Mouse (Mus musculus) heart, embryonic 10.5 days (tissue): Measurements from ENCODE around the gene Irx1. TPM values are rescaled to one million over a fixed set of nuclear protein-coding genes. Genes with fewer than 3 reads are reported as not detected.
A peak's percentile ranks its signal among the peaks of the same experiment; 100 is the strongest.

Source experiments
- DNase-seq: peaks from one replicate; pipeline ENCODE4 v3.0.0-alpha.2; 2017; ENCODE audit warnings: low spot score
- H3K27ac ChIP-seq: fragments of 300-500 bp; sonication (generic); 2 replicates; pipeline ENCODE4 v1.5.1; 2016; ENCODE audit warnings: mild to moderate bottlenecking
- H3K27me3 ChIP-seq: fragments of 300-500 bp; sonication (generic); 2 replicates; pipeline ENCODE4 v1.6.1; 2016; ENCODE audit warnings: mild to moderate bottlenecking; ENCODE audit not compliant: poor library complexity, insufficient read depth, severe bottlenecking
- H3K36me3 ChIP-seq: fragments of 300-500 bp; sonication (generic); 2 replicates; pipeline ENCODE4 v1.6.1; 2016; ENCODE audit warnings: mild to moderate bottlenecking, moderate library complexity
- H3K4me1 ChIP-seq: fragments of 300-500 bp; sonication (generic); 2 replicates; pipeline ENCODE4 v1.6.1; 2016; ENCODE audit warnings: mild to moderate bottlenecking
- H3K4me3 ChIP-seq: fragments of 300-500 bp; sonication (generic); 2 replicates; pipeline ENCODE4 v1.5.1; 2016; ENCODE audit warnings: mild to moderate bottlenecking, moderate library complexity
- H3K9me3 ChIP-seq: fragments of 300-500 bp; sonication (generic); 2 replicates; pipeline ENCODE4 v1.6.1; 2016; ENCODE audit warnings: mild to moderate bottlenecking, moderate library complexity
- WGBS: fragments of 180-500 bp; shearing (Covaris S2); methylation state at CpG from one replicate; pipeline ENCODE4 v1.1.7; 2016; 5-methylcytosine and 5-hydroxymethylcytosine counted together
- polyA plus RNA-seq: library from polyadenylated mRNA; unstranded; fragments of >200 nt; fragmentation: Nextera tagmentation; extraction: Ambion mirVana; gene quantifications from 2 replicates; pipeline ENCODE4 v1.2.1, GENCODE M21; 2016

Gene Irx1
- polyA plus RNA-seq, 1 experiment from 2014 or later = 1.9 TPM

DNA sequence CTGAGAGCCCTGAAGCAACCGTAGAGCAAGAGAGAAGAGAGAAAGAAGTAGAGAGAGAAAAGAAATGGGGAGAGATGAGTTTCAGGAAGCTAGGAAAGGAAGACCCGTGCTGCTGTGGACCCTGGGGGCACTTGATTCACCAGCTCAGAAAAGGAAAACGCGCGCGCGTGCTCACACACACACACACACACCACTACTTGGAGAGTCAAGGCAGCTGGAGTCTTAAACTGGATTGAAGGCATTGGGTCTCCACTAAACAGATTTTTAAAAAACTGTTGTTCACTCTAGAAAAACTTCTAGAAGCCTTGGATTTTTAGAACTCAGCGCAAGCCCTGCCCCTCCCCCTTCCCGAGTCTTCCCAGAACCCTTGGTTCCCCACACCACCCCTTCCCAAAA is 3.2 kb downstream of the Irx1 start:
- 5% methylated on average over 9 of the region's 9 CpGs for WGBS
- H3K36me3 ChIP-seq = no peaks in the 10 kb centered on the region
- peak overlapping the region; percentile 70 for H3K4me3 ChIP-seq
- H3K9me3 ChIP-seq = no peaks in the 10 kb centered on the region
- peaks cover 86% of the 10 kb centered on the region for H3K27me3 ChIP-seq
- H3K4me1 ChIP-seq = peaks cover 37% of the 10 kb centered on the region
- H3K27ac ChIP-seq = peak overlapping the region; percentile 81
- no peak for DNase-seq

DNA sequence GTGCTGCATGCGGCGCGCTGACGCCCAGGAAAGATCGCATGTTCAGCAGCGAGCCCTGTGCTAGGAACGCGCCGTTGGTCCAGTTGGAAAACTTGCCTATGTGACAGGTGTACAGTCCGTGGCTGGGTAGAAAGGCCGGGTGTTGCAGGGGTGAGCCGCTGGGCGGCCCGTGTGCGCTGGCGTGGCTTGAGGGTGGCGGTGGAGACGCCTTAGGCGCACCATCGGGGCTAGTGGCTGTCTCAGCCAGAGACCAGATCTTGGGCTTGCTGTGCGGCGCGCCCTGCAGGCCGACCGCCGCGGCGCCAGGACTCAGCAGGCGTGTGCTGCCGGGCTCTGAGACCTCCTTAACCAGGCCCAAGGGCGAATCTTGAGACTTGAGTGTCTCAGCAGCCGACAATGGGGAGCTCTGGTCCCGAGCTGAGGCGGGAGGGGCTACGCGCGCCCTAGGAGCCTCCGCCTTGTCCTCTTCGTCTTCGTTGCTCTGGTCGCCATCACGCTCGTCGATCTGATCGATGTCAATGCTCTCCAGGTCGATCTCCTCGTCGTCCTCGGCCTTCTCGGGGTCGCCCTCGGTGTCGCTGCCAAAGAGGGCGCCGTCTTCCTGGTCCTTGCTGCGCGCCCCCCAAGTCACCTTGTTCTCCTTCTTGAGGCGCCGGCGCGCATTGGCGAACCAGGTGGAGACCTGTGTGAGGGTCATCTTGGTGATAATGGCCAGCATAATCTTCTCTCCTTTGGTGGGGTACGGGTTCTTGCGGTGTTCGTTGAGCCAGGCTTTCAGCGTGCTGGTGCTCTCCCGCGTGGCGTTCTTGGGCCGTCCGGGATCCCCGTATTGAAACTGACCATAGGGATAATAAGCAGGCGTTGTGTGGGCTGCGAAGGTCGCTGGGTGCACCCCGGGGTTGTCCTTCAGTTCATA is 3.9 kb downstream of the Irx1 start:
- Histone ChIP-seq H3K27me3 (peaks cover 86% of the 10 kb centered on the region), H3K27ac (peak overlapping the region; percentile 81), H3K36me3 (no peaks in the 10 kb centered on the region), H3K4me3 (peak overlapping the region; percentile 70), H3K4me1 (peaks cover 34% of the 10 kb centered on the region), H3K9me3 (no peaks in the 10 kb centered on the region)
- 2% methylated on average over 76 of the region's 76 CpGs for WGBS
- DNase-seq = peak; percentile 76

DNA sequence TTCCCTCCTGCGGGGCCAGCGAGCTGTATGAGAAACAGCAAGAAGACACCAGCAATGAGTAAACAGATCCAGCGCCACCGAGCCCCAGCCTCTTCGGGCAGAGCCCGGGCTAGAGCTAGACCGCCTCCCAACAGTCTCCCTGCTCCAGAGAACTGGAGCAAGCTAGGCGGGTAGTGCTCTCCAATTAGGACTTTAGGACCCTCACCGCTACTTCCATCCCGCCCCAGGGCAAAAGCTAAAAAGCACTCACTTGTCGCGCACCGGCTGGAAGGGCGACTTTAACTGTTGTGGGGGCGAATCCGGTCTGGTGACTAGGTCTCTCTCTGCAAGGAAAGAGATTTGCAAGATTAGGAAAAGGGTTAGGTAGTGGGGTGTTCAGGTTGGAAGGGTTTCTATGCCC is 4.9 kb downstream of the Irx1 start:
- Histone ChIP-seq H3K27ac (peak overlapping the region; percentile 81), H3K9me3 (no peaks in the 10 kb centered on the region), H3K36me3 (no peaks in the 10 kb centered on the region), H3K4me3 (peak overlapping the region; percentile 70), H3K27me3 (peaks cover 86% of the 10 kb centered on the region), H3K4me1 (peaks cover 37% of the 10 kb centered on the region)
- DNase-seq = no peak
- WGBS = 7% methylated on average over 16 of the region's 16 CpGs

DNA sequence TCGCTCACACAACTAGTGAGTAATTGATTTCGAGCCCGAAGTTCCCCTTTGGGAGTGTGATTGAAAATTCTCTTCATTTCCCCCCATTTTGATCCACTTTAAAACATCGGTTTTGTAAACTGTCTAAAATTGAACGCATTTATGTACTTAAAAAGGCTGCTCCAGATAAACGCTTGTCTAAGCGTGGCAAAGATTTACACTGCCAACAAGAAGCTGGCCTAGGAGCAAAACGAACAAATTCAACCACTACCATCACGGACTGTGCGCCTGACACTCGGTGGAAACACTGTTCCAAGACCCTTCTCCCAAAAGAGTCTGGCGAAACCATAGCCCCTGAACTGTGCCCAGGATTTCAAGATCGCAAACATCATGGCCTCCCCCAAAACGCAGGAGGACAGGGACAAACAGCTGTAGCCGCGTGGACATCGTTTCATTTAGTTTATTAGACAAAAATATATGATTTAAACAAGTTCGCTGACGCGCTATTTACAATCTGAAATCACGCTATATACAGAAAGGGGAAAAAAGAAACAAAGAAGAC is 5.6 kb downstream of the Irx1 start:
- 15% methylated on average over 21 of the region's 21 CpGs for WGBS
- Histone ChIP-seq H3K4me3 (peak overlapping the region; percentile 70), H3K27ac (peak overlapping the region; percentile 81; the same call in 1 of the 2 replicates), H3K27me3 (peaks cover 78% of the 10 kb centered on the region), H3K9me3 (no peaks in the 10 kb centered on the region), H3K4me1 (peaks cover 38% of the 10 kb centered on the region), H3K36me3 (no peaks in the 10 kb centered on the region)
- DNase-seq = no peak

DNA sequence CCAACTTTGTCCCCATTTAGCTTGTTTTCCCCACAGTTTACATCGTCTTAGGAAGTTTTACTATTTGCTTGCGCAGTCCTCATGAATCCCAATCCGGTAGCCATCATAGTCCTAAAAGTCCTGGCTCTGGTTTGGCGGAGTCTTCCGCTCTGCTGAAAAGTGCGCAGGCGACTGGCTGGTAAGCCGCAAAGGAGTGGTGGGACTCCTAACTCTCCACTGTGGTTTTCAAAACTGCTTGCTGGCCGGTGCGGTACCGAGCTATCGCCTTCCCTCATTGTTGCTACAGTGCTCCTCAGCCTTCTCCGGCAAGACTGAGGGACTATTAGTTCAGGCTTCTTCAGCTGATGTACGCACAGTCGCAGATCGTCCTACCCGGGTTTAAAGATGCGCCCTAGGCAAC is 6.4 kb downstream of the Irx1 start:
- peak overlapping the region; percentile 70 for H3K4me3 ChIP-seq
- no peak for DNase-seq
- WGBS = 23% methylated on average over 18 of the region's 18 CpGs

DNA sequence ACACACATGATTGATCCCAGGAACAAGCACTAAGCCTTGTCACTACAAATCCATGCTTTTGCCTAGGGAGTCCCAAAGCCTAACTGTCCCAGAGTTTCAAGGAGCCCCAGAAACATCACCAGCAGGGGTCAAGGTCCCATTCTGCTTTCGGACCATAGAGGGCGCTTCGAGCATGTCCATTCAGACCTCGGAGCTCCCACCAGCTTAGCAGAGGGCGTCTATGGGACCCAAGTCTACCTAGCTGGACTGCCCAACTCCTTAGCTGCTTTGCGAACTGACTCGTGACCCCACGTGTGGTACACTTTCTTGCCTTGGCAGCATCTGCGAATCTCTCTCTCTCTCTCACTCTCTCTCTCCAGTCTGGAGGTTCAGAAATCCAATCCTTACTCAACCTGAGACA is 7.0 kb downstream of the Irx1 start:
- H3K27me3 ChIP-seq = peaks cover 81% of the 10 kb centered on the region
- H3K9me3 ChIP-seq = no peaks in the 10 kb centered on the region
- no peaks in the 10 kb centered on the region for H3K36me3 ChIP-seq
- H3K4me3 ChIP-seq = no peak overlapping the region
- DNase-seq = peak; percentile 82
- peaks cover 34% of the 10 kb centered on the region for H3K4me1 ChIP-seq
- H3K27ac ChIP-seq = no peak overlapping the region
- WGBS = 4% methylated on average over 9 of the region's 9 CpGs

More for the DNA sequence above, 6.4 kb downstream of the Irx1 start:
- Histone ChIP-seq H3K27me3 (peaks cover 81% of the 10 kb centered on the region), H3K9me3 (no peaks in the 10 kb centered on the region), H3K4me1 (peaks cover 34% of the 10 kb centered on the region), H3K36me3 (no peaks in the 10 kb centered on the region), H3K27ac (no peak overlapping the region)

DNA sequence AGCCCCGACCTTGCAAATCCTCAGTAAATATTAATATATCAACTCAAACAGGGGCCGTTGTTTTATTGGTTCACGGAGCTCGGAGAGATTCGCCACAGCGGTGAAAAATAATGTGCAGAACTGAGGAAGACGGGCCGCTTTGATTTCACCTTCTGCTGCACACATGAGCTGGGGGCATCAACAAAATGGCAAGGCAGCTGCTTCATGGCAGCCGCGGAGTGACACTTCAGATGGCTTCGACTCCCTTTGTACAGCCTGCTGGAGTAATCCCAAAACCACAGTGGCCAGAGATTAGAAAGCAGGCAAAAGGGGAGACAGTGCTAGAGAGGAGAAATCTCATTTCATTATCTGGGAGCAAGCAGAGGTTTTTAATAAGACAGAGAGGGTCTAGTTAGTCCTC is 11.6 kb downstream of the Irx1 start:
- no peak overlapping the region for H3K4me3 ChIP-seq
- 78% methylated on average over 11 of the region's 11 CpGs for whole genome bisulfite sequencing
- peaks cover 9% of the 10 kb centered on the region for H3K4me1 ChIP-seq
- H3K27me3 ChIP-seq = peaks cover 42% of the 10 kb centered on the region
- H3K27ac ChIP-seq = no peak overlapping the region
- H3K9me3 ChIP-seq = no peaks in the 10 kb centered on the region
- DNase-seq = no peak
- no peaks in the 10 kb centered on the region for H3K36me3 ChIP-seq

DNA sequence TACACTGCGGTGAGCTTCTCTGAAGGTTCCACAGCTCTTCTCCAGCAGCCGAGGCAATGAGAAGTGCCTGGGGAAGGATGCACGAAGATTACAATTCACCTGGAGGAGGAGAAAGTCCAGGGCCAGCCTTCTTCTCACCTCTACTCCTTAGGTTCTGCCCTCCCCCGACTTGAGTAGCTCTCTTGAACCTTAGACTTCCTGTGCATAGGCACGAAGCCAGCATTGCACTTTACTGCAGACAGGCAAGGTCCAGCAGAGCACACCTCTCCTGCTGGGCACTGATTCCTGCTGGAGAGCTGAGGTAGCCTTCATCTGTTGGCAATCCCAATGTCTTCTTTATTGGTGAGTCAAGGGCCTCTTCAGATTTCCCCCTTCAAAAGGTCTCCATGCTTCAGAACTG is 13.7 kb downstream of the Irx1 start:
- Histone ChIP-seq H3K4me3 (no peak overlapping the region), H3K36me3 (no peaks in the 10 kb centered on the region), H3K4me1 (peaks cover 9% of the 10 kb centered on the region), H3K9me3 (no peaks in the 10 kb centered on the region), H3K27me3 (peaks cover 23% of the 10 kb centered on the region), H3K27ac (no peak overlapping the region)
- DNase-seq = no peak
- 60% methylated on average over 5 of the region's 5 CpGs for whole genome bisulfite sequencing

DNA sequence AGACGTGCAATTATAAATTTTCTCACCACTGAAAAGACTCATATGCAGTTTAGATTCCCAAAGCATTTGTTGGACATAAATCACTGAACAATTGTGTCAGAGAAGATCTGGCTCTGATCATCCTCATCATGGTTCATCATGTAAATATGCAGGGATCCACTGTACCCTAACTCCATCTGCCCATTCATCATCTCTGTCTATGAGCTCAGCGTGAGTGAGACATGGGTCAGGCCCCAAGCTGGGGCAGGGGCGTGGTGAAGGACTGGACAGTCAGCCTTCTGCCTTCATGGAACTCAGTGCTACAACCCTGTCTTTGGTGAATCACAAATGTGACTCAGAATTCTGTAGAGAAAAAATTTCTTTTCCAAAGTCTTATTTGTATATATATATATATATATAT is 53.2 kb downstream of the Irx1 start:
- no peaks in the 10 kb centered on the region for H3K36me3 ChIP-seq
- H3K27ac ChIP-seq = no peak overlapping the region
- no peaks in the 10 kb centered on the region for H3K9me3 ChIP-seq
- H3K4me1 ChIP-seq = no peaks in the 10 kb centered on the region
- no peak for DNase-seq
- 85% methylated on average over 3 of the region's 3 CpGs for WGBS
- no peak overlapping the region for H3K4me3 ChIP-seq
- no peaks in the 10 kb centered on the region for H3K27me3 ChIP-seq
